Mouse (Mus musculus) adrenal gland, adult 8-10 months (tissue): ENCODE data around the gene Pvrig. TPM values are rescaled to one million over a fixed set of nuclear protein-coding genes. Genes with fewer than 3 reads are reported as not detected.
"Not testable (repeated sequence)": the region's sequence is repeated elsewhere in the genome, so short reads cannot be mapped to it uniquely, and the experiment has no call there.

Experiments
- DNase-seq: peaks from one replicate; pipeline ENCODE4 v3.0.0; 2022
- total RNA-seq, 4 experiments: library from RNA; stranded (reverse); gene quantifications; 2 replicates each; pipeline ENCODE4 v1.2.4; 2022

Gene Pvrig
- total RNA-seq, result under 1 TPM; 0.29 to 1.00 (median 0.50) TPM

DNA sequence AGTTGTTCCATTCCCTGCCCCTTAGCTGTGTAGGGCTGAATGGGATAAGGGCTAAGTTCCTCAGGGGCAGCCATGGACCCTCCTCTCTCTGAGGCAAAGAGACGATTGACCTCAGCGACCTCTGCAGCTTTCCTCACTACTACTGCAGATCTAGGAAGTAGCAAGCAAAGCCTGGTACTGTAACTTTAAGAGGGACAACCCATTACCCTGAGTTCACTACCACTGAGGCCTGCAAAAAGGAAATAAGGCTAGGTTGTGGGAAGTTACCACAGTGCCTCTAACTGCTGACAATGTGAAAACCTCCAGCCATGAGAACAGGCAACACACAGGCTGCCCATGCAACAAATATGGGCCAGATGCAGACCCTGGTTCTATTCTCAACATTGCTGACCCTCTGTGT is at the start of gene Pvrig:
Gene Pvrig, plus strand, starts transcription at position 301 of the 400 bp plus-strand sequence.
- no peak for DNase-seq

DNA sequence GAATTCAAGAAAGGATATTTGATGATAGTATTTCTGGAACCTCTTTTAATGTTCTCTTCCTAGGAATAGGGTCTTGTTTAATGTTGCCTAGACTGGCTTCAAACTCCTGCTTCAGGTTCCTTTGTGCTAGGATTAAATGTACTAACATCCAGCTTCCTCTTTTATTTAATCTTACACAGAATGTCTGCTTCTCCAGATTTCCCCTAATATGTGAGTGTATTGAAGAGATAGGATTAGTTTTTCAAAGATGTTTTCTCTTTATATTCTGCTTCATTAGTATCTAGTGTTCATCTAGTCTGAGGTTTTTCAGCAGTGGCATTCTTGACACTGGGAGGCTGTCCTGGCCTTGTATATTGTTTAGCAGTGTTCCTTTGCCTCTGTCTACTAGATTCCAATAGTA is 47.6 kb upstream of the Pvrig start:
- DNase-seq, result no peak

DNA sequence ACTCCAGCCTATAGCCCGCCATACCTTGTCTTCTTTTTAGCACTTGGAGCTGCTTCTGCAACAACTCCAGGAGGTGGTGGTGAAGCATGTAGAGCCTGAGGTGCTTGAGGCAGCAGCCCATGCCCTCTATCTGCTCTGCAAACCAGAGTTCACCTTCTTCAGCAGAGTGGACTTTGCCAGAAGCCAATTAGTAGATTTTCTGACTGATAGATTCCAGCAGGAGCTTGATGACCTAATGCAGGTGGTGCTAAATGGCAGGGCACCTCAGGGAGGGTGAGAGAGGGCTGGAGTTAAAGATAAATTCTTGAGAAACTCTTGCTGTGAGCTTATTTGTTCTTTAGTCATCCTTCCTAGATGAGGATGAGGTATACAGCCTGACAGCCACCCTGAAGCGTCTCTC is 42.1 kb upstream of the Pvrig start:
- no peak for DNase-seq

DNA sequence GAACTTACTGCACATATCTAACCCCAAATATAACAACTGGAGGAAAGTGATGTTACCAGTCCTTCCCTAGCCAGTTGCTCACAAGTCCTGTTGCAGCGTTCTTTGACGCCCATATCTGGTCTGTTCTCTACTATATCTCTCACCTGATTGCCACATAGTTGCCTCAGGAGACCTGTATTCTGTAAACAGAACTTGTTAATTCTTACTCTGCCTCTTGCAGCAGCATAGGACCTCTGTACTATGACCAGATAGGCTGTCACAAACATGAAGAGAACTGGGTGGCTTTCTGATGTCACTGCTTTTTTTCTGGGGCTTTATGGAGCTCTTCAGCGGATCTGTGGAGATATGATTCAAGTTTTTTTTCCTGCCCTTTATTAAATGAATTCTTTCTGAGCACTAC is 29.0 kb upstream of the Pvrig start:
- no peak for DNase-seq

DNA sequence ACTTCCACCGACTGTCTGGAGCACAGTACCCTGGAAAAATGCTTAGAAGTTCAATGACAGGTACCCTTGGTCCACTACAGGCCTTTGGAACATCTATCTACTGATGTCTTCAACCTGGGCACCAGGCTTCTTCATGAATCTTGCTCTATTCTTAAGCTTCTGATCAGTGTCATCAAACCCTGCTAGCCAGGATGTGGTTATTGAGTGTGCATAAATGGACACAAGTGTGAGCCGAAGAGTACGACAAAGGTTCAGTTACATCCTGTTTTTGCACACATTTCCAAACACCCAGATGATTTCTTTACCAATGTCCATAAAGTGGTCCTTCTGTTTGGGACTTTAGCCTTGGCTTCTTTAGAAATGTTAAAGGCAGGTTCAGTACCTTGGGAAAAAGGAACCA is 1.5 kb downstream of the Pvrig start:
- no peak for DNase-seq

DNA sequence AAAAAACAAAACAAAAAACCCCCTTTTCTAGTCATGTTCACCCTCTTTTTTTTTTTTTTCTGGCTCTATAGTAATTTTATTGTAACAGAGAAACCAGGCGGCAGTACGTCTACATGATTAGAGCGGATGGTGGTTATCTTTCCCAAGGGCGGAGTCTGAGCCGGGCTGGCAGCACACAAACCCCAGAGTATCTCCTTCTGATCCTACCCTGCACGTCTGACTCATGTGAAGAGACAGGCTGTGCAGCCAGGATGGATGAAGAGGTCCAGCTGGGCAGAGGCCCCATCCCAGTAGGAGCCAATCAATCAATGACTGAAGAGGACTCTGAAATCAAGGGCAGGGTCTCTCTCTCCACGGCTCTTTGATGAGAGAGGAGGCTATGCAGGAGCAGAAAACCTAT is 21.4 kb downstream of the Pvrig start:
- not testable (repeated sequence) for DNase-seq

DNA sequence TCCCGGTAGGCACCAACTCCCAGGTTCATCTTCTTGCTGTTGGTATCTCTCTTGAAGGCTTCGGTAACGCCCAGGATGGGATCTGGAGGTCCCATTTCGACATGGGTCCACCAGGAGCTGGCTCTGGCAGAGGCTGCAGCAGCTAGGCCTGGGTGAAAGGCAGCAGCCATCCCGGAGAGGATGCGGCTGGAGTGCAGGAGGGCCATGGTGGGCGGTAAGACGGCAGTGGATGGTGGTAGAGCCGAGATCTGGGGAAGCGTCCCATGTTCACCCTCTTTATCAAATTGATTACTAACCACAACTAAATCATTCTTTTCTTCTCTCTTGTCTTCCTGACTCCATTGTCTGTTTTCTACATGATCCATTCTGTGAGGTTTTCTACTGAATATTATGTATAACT is 23.6 kb downstream of the Pvrig start:
- DNase-seq, result not testable (repeated sequence)

Other genes starting within 250 kb of the Pvrig start
- 10 to 100 TPM; 16.7 to 18.8 (median 17.1) TPM for gene Zscan21, start 225.1 kb upstream of the Pvrig start, total RNA-seq
- gene Zfp113, start 186.2 kb upstream of the Pvrig start, total RNA-seq, result 10 to 100 TPM; 12.9 to 18.5 (median 16.1) TPM
- gene Cops6, start 180.9 kb upstream of the Pvrig start, total RNA-seq, result 100 to 1,000 TPM; 123 to 142 (median 139) TPM
- gene Ap4m1, start 170.0 kb upstream of the Pvrig start, total RNA-seq, result 10 to 100 TPM; 19.5 to 34.6 (median 27.6) TPM
- gene Mcm7, start 169.5 kb upstream of the Pvrig start, total RNA-seq, result 10 to 100 TPM; 26.2 to 40.7 (median 32.4) TPM
- 10 to 100 TPM; 42.4 to 62.7 (median 51.4) TPM for gene Taf6, start 154.5 kb upstream of the Pvrig start, total RNA-seq
- 10 to 100 TPM; 23.8 to 34.5 (median 27.8) TPM for gene Cnpy4, start 154.5 kb upstream of the Pvrig start, total RNA-seq
- 10 to 100 TPM; 10.4 to 15.0 (median 11.7) TPM for gene Mblac1, start 147.6 kb upstream of the Pvrig start, total RNA-seq
- gene Nxpe5, start 116.1 kb upstream of the Pvrig start, total RNA-seq, result under 1 TPM; 0.14 to 0.91 (median 0.52) TPM
- gene Lamtor4, start 86.5 kb upstream of the Pvrig start, total RNA-seq, result 100 to 1,000 TPM in 2 of 4 experiments, 10 to 100 TPM in 2; 86.5 to 106 (median 99.5) TPM
- gene BC037034, start 77.9 kb upstream of the Pvrig start, total RNA-seq, result 10 to 100 TPM; 22.7 to 48.4 (median 37.4) TPM
- under 1 TPM in 2 of 4 experiments, not detected in 2; 0.17 to 0.38 TPM for gene Gal3st4, start 69.1 kb upstream of the Pvrig start, total RNA-seq
- not detected for gene Gm43720, start 62.0 kb upstream of the Pvrig start, total RNA-seq
- 1 to 10 TPM in 2 of 4 experiments, under 1 TPM in 2; 0.38 to 1.3 (median 0.97) TPM for gene Gpc2, start 62.0 kb upstream of the Pvrig start, total RNA-seq
- gene Stag3, start 61.7 kb upstream of the Pvrig start, total RNA-seq, result under 1 TPM in 3 of 4 experiments, not detected in 1; 0.08 to 0.35 (median 0.09) TPM
- gene Zfp157, start 99.5 kb downstream of the Pvrig start, total RNA-seq, result 10 to 100 TPM in 2 of 4 experiments, 1 to 10 TPM in 2; 8.0 to 16.0 (median 12.2) TPM
- not detected for gene 1700123K08Rik, start 222.8 kb downstream of the Pvrig start, total RNA-seq